Mouse (Mus musculus): ENCODE data around the gene Tjp3.
A peak's percentile ranks its signal among the peaks of the same experiment; 100 is the strongest.

The Tjp3 gene

GRCm38 (mm10) chr10:81295185-81295584 lies 3.8 kb upstream of the Tjp3 start:
- peak; percentile 76 for DNase-seq

- peak; percentile 93 for DNase-seq
Measured at GRCm38 (mm10) chr10:81294442-81294841, 3.1 kb upstream of the Tjp3 start.

- peak; percentile 70 for DNase-seq
Measured at GRCm38 (mm10) chr10:81293334-81294030, 2.1 kb upstream of the Tjp3 start.

- DNase-seq: peak; percentile 100
Measured at GRCm38 (mm10) chr10:81292554-81293333, 1.4 kb upstream of the Tjp3 start, which contains the start of gene Pip5k1c. Gene Pip5k1c, plus strand, starts transcription at chr10:81292963.

- DNase-seq: peak; percentile 72
Measured at GRCm38 (mm10) chr10:81290698-81291460, 502 bp downstream of the Tjp3 start.

GRCm38 (mm10) chr10:81289811-81290210 lies 1.6 kb downstream of the Tjp3 start:
- peak; percentile 59 for DNase-seq

- peak; percentile 78 for DNase-seq
Measured at GRCm38 (mm10) chr10:81289278-81289677, 2.1 kb downstream of the Tjp3 start.

- peak; percentile 67 for DNase-seq
Measured at GRCm38 (mm10) chr10:81288601-81289000, 2.8 kb downstream of the Tjp3 start.

- DNase-seq: peak; percentile 74
Measured at GRCm38 (mm10) chr10:81287513-81288157, 3.7 kb downstream of the Tjp3 start.

GRCm38 (mm10) chr10:81286586-81286985 lies 4.8 kb downstream of the Tjp3 start:
- no peak for DNase-seq

GRCm38 (mm10) chr10:81285694-81286450 lies 5.5 kb downstream of the Tjp3 start:
- DNase-seq: peak; percentile 82

GRCm38 (mm10) chr10:81284719-81285118 lies 6.7 kb downstream of the Tjp3 start:
- peak; percentile 57 for DNase-seq

GRCm38 (mm10) chr10:81284189-81284588 lies 7.2 kb downstream of the Tjp3 start:
- no peak for DNase-seq

- DNase-seq: no peak
Measured at GRCm38 (mm10) chr10:81279496-81279895, 11.9 kb downstream of the Tjp3 start.

- DNase-seq: no peak
Measured at GRCm38 (mm10) chr10:81277676-81278075, 13.7 kb downstream of the Tjp3 start.

GRCm38 (mm10) chr10:81273842-81274241 lies 17.5 kb downstream of the Tjp3 start:
- DNase-seq: no peak

- no peak for DNase-seq
Measured at GRCm38 (mm10) chr10:81272356-81272755, 19.0 kb downstream of the Tjp3 start.

- no peak for DNase-seq
Measured at GRCm38 (mm10) chr10:81268643-81269412, 22.6 kb downstream of the Tjp3 start.

GRCm38 (mm10) chr10:81268056-81268455 lies 23.3 kb downstream of the Tjp3 start:
- DNase-seq: peak; percentile 92

- peak; percentile 97 for DNase-seq
Measured at GRCm38 (mm10) chr10:81266211-81267105, 24.9 kb downstream of the Tjp3 start, which contains the start of the genes Mrpl54 and Apba3. Gene Mrpl54, minus strand, starts transcription at chr10:81266934. Gene Apba3, plus strand, starts transcription at chr10:81266960.
